Mouse (Mus musculus) olfactory bulb, adult 2 months (tissue): ENCODE results near the gene Amigo3.

Experiments used
- CTCF ChIP-seq: fragments of 200-500 bp; IDR thresholded peaks from 2 replicates; pipeline ENCODE4 v1.5.1; 2012; ENCODE audit warnings: low read depth, mild to moderate bottlenecking, low read length, moderate library complexity; ENCODE audit not compliant: insufficient read depth
- POLR2A ChIP-seq: fragments of 200-500 bp; IDR thresholded peaks from 2 replicates; pipeline ENCODE4 v1.6.1; 2012; ENCODE audit warnings: mild to moderate bottlenecking, low read depth, low read length, moderate library complexity; ENCODE audit not compliant: insufficient read depth

DNA sequence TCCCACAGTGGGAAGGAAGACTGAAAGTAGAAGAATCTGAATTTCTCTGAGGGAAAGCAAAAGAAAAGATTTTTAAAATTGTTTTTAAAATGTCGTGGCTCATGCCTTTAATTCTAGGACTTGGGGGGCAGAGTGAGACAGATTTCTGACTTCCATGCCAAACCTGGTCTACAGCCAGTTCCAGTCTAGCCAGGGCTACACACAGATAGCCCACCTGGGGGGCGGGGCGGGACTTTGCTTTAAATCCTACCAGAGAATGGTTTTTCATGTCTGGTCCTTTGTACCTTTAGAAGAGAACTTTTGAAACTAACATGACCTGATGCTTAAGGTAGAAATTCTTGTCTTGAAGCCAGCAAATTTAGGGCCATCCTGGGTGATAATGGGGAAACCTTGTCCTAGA, 29.7 kb upstream of the Amigo3 start:
- TF ChIP-seq POLR2A (no peak), CTCF (no peak)
